Mouse (Mus musculus) intestine, embryonic 16.5 days (tissue): ENCODE data around the gene Miga1. TPM values are rescaled to one million over a fixed set of nuclear protein-coding genes. Genes with fewer than 3 reads are reported as not detected.

Source experiments
- ATAC-seq: fragments of 200-750 bp; cut with Nextera tagmentation; 2 replicates; pipeline ENCODE4 v1.8.0; 2017; ENCODE audit warnings: moderate TSS enrichment, moderate library complexity
- H3K27ac ChIP-seq: fragments of 300-500 bp; sonication (generic); 2 replicates; pipeline ENCODE4 v1.5.1; 2014; ENCODE audit warnings: mild to moderate bottlenecking, low read length
- H3K27me3 ChIP-seq: fragments of 300-500 bp; sonication (generic); replicated peaks from 2 replicates; pipeline ENCODE4 v1.6.1; 2014; ENCODE audit warnings: low read length, control low read depth, mixed read lengths; ENCODE audit not compliant: control insufficient read depth, insufficient read depth
- H3K36me3 ChIP-seq: fragments of 300-500 bp; sonication (generic); 2 replicates; pipeline ENCODE4 v1.6.1; 2014; ENCODE audit warnings: low read length, control low read depth; ENCODE audit not compliant: control insufficient read depth, insufficient read depth
- H3K4me1 ChIP-seq: fragments of 300-500 bp; sonication (generic); 2 replicates; pipeline ENCODE4 v1.6.1; 2014; ENCODE audit warnings: low read length, control low read depth, mixed read lengths; ENCODE audit not compliant: control insufficient read depth, insufficient read depth
- H3K4me2 ChIP-seq: fragments of 300-500 bp; sonication (generic); 2 replicates; pipeline ENCODE4 v1.6.1; 2014; ENCODE audit warnings: low read depth, low read length, control low read depth
- H3K4me3 ChIP-seq: fragments of 300-500 bp; sonication (generic); 2 replicates; pipeline ENCODE4 v1.5.1; 2014; ENCODE audit warnings: mild to moderate bottlenecking, low read length
- H3K9ac ChIP-seq: fragments of 300-500 bp; sonication (generic); 2 replicates; pipeline ENCODE4 v1.6.1; 2014; ENCODE audit warnings: low read depth, low read length
- H3K9me3 ChIP-seq: fragments of 300-500 bp; sonication (generic); 2 replicates; pipeline ENCODE4 v1.6.1; 2016; ENCODE audit warnings: low read length, control low read depth; ENCODE audit not compliant: control insufficient read depth
- WGBS: fragments of 180-500 bp; shearing (Covaris S2); extraction: QIAGEN DNeasy Blood & Tissue Kit; methylation state at CpG from one replicate; pipeline ENCODE4 v1.1.7; 2014; 5-methylcytosine and 5-hydroxymethylcytosine counted together
- polyA plus RNA-seq: library from polyadenylated mRNA; unstranded; fragments of >200 nt; fragmentation: Nextera tagmentation; extraction: Ambion mirVana; gene quantifications from 2 replicates; pipeline ENCODE4 v1.2.1, GENCODE M21; 2015

Gene Miga1
- polyA plus RNA-seq, 1 experiment from 2014 or later = 13.5 TPM

DNA sequence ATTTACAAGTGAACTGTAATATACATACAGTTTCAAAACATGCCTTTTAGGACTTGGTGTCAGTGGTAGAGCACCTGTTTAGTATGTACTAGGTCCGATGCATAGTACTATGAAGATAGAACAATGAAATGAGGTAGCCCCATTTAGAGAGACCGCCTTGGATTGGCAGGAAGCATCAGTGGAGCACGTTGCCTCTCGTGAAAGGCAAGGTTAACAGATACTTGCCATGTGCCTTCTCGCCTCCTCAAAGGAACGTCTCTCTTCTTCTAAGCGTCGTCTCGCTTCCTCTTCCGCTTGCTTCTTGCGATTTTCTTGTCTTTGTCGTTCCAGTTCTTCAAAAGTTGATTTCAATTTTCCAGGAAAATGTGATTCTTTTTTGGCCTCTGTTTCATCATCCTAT lies 92.5 kb downstream of the Miga1 start:
- ATAC-seq = no peak

DNA sequence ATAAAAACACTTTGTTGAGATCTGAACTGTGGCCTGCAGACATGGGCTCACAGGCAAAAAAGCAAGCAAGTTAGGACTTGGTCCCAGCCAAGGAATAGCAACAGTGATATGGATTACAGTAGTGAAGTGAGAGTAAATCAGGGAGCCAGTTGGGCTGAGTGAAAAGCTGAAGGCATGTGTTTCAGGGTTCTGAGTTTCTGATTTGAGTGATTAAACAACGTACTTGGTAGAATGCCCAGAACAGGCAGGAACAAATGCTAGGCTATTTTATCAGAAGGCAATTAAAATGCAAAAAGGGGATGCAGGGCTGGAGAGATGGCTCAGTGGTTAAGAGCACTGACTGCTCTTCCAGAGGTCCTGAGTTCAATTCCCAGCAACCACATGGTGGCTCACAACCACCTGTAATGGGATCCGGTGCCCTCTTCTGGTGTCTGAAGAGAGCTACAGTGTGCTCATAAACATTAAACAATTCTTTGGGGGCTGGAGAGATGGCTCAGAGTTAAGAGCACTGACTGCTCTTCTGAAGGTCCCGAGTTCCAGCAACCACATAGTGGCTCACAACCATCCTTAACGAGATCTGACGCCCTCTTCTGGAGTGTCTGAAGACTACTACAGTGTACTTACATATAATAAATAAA lies 94.8 kb downstream of the Miga1 start:
- Histone ChIP-seq H3K36me3 (no peaks in the 10 kb centered on the region), H3K4me3 (no peak overlapping the region), H3K4me1 (0 out of 2 replicates have a peak, but pooled peaks cover 3% of the 10 kb centered on the region), H3K27me3 (no peaks in the 10 kb centered on the region), H3K27ac (no peak overlapping the region), H3K4me2 (no peak overlapping the region), H3K9me3 (no peaks in the 10 kb centered on the region), H3K9ac (no peak overlapping the region)
- WGBS = 76% methylated on average over 5 of the region's 5 CpGs
- no peak for ATAC-seq

More for the DNA sequence above, 92.5 kb downstream of the Miga1 start:
- H3K36me3 ChIP-seq = no peaks in the 10 kb centered on the region
- no peak overlapping the region for H3K4me3 ChIP-seq
- no peak overlapping the region for H3K9ac ChIP-seq
- H3K9me3 ChIP-seq = no peaks in the 10 kb centered on the region
- H3K4me1 ChIP-seq = no peaks in the 10 kb centered on the region
- no peak overlapping the region for H3K4me2 ChIP-seq
- 89% methylated on average over 12 of the region's 12 CpGs for WGBS
- no peaks in the 10 kb centered on the region for H3K27me3 ChIP-seq
- no peak overlapping the region for H3K27ac ChIP-seq

DNA sequence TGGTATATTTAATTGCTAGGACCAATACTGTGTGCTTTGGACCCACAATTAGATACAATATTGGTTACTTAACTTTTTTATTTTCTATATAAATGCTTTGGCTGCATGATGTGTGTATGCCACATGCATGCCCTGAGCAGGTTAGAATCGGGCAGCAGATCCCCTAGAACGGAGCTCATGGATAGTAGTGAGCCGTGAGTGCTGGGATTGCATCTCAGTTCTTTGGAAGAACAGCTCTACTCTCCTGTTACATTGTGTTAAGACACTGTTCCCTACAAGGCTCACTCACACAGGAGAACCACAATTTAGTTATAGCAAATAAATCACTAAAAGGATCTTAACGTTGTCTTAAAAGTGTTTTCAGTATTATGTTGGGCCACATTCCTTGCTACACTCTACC lies 96.9 kb downstream of the Miga1 start:
- Histone ChIP-seq H3K36me3 (peaks cover 2% of the 10 kb centered on the region; the same call in 1 of the 2 replicates), H3K9ac (no peak overlapping the region), H3K4me1 (0 out of 2 replicates have a peak, but pooled peaks cover 3% of the 10 kb centered on the region), H3K27me3 (no peaks in the 10 kb centered on the region), H3K9me3 (no peaks in the 10 kb centered on the region), H3K4me3 (no peak overlapping the region), H3K27ac (no peak overlapping the region), H3K4me2 (no peak overlapping the region)
- no peak for ATAC-seq
- WGBS = 67% methylated on average over 4 of the region's 4 CpGs

DNA sequence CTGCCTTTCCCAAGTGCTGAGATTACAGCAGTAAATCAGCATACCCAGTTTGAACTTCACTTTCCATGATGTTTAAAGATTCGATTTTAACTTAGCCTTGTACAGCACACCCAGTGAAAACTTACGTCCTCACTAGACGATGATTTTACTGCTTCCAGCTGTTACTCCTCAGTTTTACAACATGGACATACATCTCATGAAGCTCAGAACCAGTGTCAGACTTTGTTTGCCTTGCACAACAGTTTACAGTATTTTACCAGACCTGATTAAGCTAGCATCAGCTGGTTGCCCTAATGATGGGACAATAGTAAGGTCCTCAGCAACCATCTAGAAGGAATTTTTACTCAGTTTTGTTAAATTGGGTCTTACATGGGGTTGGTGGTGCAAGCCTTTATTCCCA lies 99.1 kb downstream of the Miga1 start:
- Histone ChIP-seq H3K4me2 (no peak overlapping the region), H3K9me3 (no peaks in the 10 kb centered on the region), H3K4me3 (no peak overlapping the region), H3K4me1 (0 out of 2 replicates have a peak, but pooled peaks cover 3% of the 10 kb centered on the region), H3K27me3 (no peaks in the 10 kb centered on the region), H3K9ac (no peak overlapping the region), H3K36me3 (peaks cover 5% of the 10 kb centered on the region; the same call in 1 of the 2 replicates), H3K27ac (no peak overlapping the region)
- ATAC-seq = no peak
- 55% methylated on average over 3 of the region's 3 CpGs for WGBS

DNA sequence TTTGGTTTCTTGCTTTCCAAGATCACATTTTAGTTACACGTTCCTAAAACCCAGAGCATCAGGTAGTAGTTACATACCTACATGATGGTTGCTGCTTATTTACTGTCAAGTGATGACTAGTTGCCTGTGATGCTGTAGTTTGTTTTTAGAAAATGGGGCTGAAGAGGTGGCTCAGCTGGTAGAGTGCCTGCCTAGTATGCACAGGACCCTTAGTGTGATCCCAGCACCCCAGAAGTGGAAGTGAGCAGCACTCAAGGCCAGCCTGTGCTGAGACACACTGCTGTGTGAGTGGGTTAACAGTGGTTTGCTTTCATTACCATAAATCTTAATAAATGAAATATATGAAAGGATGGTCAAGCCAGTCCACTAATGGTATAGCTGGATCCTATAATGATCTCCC lies 100.6 kb downstream of the Miga1 start:
- no peak overlapping the region for H3K9ac ChIP-seq
- H3K36me3 ChIP-seq = peaks cover 5% of the 10 kb centered on the region; the same call in 1 of the 2 replicates
- H3K4me3 ChIP-seq = no peak overlapping the region
- WGBS = 95% methylated on average over 1 of the region's 1 CpGs
- no peak overlapping the region for H3K27ac ChIP-seq
- no peaks in the 10 kb centered on the region for H3K9me3 ChIP-seq
- ATAC-seq = no peak
- 0 out of 2 replicates have a peak, but pooled peaks cover 3% of the 10 kb centered on the region for H3K4me1 ChIP-seq
- H3K4me2 ChIP-seq = no peak overlapping the region
- H3K27me3 ChIP-seq = no peaks in the 10 kb centered on the region

DNA sequence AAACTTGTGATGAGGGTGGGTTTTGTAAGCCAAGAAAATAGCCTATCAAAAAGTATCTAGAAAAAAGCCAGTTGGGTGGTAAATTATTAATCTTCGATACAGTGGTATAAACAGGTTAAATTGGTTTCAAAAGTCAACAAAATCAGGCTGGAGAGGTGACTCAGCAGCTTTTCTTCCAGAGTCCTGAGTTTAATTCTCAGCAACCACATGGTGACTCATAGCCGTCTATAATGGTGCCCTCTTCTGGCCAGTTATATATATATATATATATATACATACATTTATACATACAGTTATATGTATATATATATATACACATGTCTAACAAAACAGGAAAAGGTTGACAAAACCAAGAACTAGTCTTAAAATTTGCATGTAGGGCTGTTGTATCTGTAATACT lies 101.4 kb downstream of the Miga1 start:
- H3K36me3 ChIP-seq = peaks cover 5% of the 10 kb centered on the region; the same call in 1 of the 2 replicates
- H3K4me3 ChIP-seq = no peak overlapping the region
- no peaks in the 10 kb centered on the region for H3K9me3 ChIP-seq
- no peaks in the 10 kb centered on the region for H3K27me3 ChIP-seq
- 46% methylated on average over 2 of the region's 2 CpGs for WGBS
- 0 out of 2 replicates have a peak, but pooled peaks cover 3% of the 10 kb centered on the region for H3K4me1 ChIP-seq
- ATAC-seq = peak; percentile 75
- H3K4me2 ChIP-seq = no peak overlapping the region
- H3K27ac ChIP-seq = no peak overlapping the region
- no peak overlapping the region for H3K9ac ChIP-seq

DNA sequence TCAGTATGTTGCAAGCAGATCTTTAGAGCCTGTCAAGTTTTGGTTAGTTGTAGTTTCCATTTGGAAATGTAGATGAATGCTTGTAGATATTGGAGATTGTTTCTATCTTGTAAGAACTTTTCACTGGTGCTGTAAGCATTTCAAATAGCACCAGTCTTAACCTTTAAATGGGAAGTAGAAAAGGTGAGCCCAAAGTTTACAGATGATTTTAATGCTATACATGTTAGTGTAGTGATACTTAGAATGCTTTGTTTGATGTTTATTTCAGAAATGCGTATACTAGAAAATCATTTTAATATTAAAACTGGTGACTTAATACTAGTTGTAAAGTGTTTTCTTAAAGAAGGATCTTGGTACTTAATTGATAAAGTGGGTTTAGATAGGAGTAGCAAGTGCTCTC lies 104.4 kb downstream of the Miga1 start:
- Histone ChIP-seq H3K27me3 (no peaks in the 10 kb centered on the region), H3K9me3 (no peaks in the 10 kb centered on the region), H3K36me3 (peaks cover 10% of the 10 kb centered on the region; the same call in 1 of the 2 replicates), H3K4me1 (peaks cover 2% of the 10 kb centered on the region; the same call in 1 of the 2 replicates), H3K4me3 (no peak overlapping the region), H3K9ac (no peak overlapping the region), H3K4me2 (no peak overlapping the region), H3K27ac (no peak overlapping the region)
- WGBS = 89% methylated on average over 1 of the region's 1 CpGs
- ATAC-seq = no peak

DNA sequence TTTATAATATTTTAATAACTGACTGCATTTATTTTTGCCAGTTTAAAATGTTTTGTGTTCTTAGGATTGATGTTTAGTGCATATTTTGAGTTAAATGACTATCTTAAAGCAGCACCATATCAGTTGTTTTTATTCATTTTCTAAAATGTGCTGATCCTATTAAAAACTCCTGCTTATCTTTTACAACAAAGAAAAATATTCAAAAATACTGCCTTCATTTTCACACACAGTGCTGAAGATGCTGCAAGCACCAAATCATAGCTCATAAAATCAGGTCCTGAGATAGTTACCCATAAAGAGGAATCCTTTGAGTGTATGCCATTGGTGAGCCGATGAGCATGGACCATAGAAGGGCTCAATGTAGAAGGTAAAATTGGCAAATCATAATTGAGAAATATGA lies 105.0 kb downstream of the Miga1 start:
- H3K4me2 ChIP-seq = no peak overlapping the region
- H3K9ac ChIP-seq = no peak overlapping the region
- WGBS = 98% methylated on average over 1 of the region's 1 CpGs
- peaks cover 10% of the 10 kb centered on the region; the same call in 1 of the 2 replicates for H3K36me3 ChIP-seq
- peaks cover 2% of the 10 kb centered on the region; the same call in 1 of the 2 replicates for H3K4me1 ChIP-seq
- H3K9me3 ChIP-seq = no peaks in the 10 kb centered on the region
- H3K4me3 ChIP-seq = no peak overlapping the region
- H3K27ac ChIP-seq = no peak overlapping the region
- no peaks in the 10 kb centered on the region for H3K27me3 ChIP-seq
- no peak for ATAC-seq

DNA sequence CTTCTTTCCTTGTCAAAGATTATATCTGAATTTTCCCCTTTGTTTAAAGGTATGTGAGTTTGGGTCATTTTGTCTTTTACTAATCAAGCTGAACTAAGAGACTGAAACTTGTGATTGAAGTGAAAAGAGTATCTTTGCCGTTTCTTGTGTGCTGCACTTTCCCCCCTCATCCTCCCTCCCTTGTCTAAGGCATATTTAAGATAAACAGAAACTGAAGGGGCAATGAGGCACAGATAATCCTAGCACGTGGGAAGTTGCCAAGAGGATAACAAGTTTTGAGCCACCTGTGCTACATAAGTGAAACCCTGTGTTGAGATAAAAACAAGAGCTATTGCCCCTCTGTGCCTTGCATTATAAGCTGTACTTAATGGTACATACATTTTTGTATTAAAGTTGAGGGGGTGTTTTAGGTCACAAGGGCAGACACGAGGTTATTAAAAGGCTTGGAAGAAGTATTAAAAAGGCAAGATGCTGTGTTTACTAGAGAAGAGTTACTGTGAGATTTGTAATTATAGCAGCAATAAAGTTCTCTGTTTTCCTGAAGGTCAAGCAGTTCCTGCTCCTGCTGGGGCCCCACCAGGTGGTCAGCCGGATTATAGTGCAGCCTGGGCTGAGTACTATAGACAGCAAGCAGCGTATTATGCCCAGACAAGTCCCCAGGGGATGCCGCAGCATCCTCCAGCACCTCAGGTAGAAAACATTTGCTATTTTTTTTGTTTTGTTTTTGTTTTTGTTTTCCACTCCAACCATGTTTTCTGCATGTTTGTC lies 108.7 kb downstream of the Miga1 start:
- ATAC-seq = 0 out of 2 replicates have a peak, but pooled peaks have one; percentile 25
- peaks cover 13% of the 10 kb centered on the region; the same call in 1 of the 2 replicates for H3K36me3 ChIP-seq
- H3K4me2 ChIP-seq = no peak overlapping the region
- no peak overlapping the region for H3K9ac ChIP-seq
- H3K4me1 ChIP-seq = peaks cover 2% of the 10 kb centered on the region; the same call in 1 of the 2 replicates
- no peak overlapping the region for H3K27ac ChIP-seq
- WGBS = 51% methylated on average over 6 of the region's 6 CpGs
- no peaks in the 10 kb centered on the region for H3K27me3 ChIP-seq
- H3K4me3 ChIP-seq = no peak overlapping the region
- H3K9me3 ChIP-seq = no peaks in the 10 kb centered on the region
